Mouse (Mus musculus) layer of hippocampus, postnatal 36 days (tissue): ENCODE results near the gene Ap3d1. TPM values are rescaled to one million over a fixed set of nuclear protein-coding genes. Genes with fewer than 3 reads are reported as not detected.
A peak's percentile ranks its signal among the peaks of the same experiment; 100 is the strongest.

Source experiments
- DNase-seq, 2 experiments: peaks; one replicate each; pipeline ENCODE4 v3.0.0; 2022
- total RNA-seq, 2 experiments: library from RNA; stranded (reverse); gene quantifications; 2 replicates each; pipeline ENCODE4 v1.2.3; 2021

Gene Ap3d1
- total RNA-seq, 2 experiments from 2014 or later: 142 to 147 TPM

GRCm38 (mm10) chr10:80665981-80666733 lies 75.9 kb downstream of the Ap3d1 start:
- no peak for DNase-seq

- DNase-seq: no peak
Observed at GRCm38 (mm10) chr10:80665459-80665858, 76.6 kb downstream of the Ap3d1 start.

- DNase-seq: no peak
Observed at GRCm38 (mm10) chr10:80665016-80665380, 77.1 kb downstream of the Ap3d1 start.

GRCm38 (mm10) chr10:80664197-80665015 lies 77.7 kb downstream of the Ap3d1 start:
- peak; percentile 45 to 49 for DNase-seq

GRCm38 (mm10) chr10:80663485-80664196 lies 78.4 kb downstream of the Ap3d1 start:
- no peak for DNase-seq

- no peak for DNase-seq
Observed at GRCm38 (mm10) chr10:80661149-80661548, 80.9 kb downstream of the Ap3d1 start.

- DNase-seq: peak; percentile 64 to 70
Observed at GRCm38 (mm10) chr10:80659213-80659612, 82.9 kb downstream of the Ap3d1 start.

- DNase-seq: no peak
Observed at GRCm38 (mm10) chr10:80658841-80659202, 83.2 kb downstream of the Ap3d1 start.

- no peak for DNase-seq
Observed at GRCm38 (mm10) chr10:80658194-80658840, 83.7 kb downstream of the Ap3d1 start.

Other genes with a start within 250 kb of the Ap3d1 start
- under 1 TPM in 1 of 2 experiments, not detected in 1; 0.08 TPM for gene Onecut3, start 247.4 kb downstream of the Ap3d1 start, total RNA-seq
- gene Atp8b3, start 203.1 kb downstream of the Ap3d1 start, total RNA-seq: under 1 TPM; 0.25 to 0.35 TPM
- 10 to 100 TPM; 43.9 to 49.3 TPM for gene Rexo1, start 180.7 kb downstream of the Ap3d1 start, total RNA-seq
- gene Klf16, start 164.9 kb downstream of the Ap3d1 start, total RNA-seq: 10 to 100 TPM; 51.7 to 56.8 TPM
- 100 to 1,000 TPM; 161 to 176 TPM for gene Abhd17a, start 151.9 kb downstream of the Ap3d1 start, total RNA-seq
- gene Scamp4, start 139.4 kb downstream of the Ap3d1 start, total RNA-seq: 10 to 100 TPM; 41.8 to 44.9 TPM
- gene Adat3, start 139.4 kb downstream of the Ap3d1 start, total RNA-seq: 1 to 10 TPM; 3.8 to 4.5 TPM
- 1 to 10 TPM; 2.6 to 3.1 TPM for gene Gm49322, start 136.2 kb downstream of the Ap3d1 start, total RNA-seq
- 100 to 1,000 TPM; 216 to 241 TPM for gene Csnk1g2, start 119.4 kb downstream of the Ap3d1 start, total RNA-seq
- gene Btbd2, start 85.2 kb downstream of the Ap3d1 start, total RNA-seq: 100 to 1,000 TPM; 102 to 106 TPM
- 10 to 100 TPM; 44.7 to 52.3 TPM for gene Mknk2, start 64.2 kb downstream of the Ap3d1 start, total RNA-seq
- 10 to 100 TPM; 16.0 to 16.1 TPM for gene Mob3a, start 40.3 kb downstream of the Ap3d1 start, total RNA-seq
- gene Izumo4, start 40.1 kb downstream of the Ap3d1 start, total RNA-seq: 10 to 100 TPM; 49.7 to 57.0 TPM
- gene Dot1l, start 12.9 kb upstream of the Ap3d1 start, total RNA-seq: 10 to 100 TPM; 48.6 to 61.9 TPM
- gene Sf3a2, start 55.9 kb upstream of the Ap3d1 start, total RNA-seq: 10 to 100 TPM; 43.8 to 47.1 TPM
- gene Plekhj1, start 56.4 kb upstream of the Ap3d1 start, total RNA-seq: 10 to 100 TPM; 73.8 to 74.5 TPM
- 1 to 10 TPM; 3.9 to 4.2 TPM for gene Amh, start 63.0 kb upstream of the Ap3d1 start, total RNA-seq
- gene Jsrp1, start 71.2 kb upstream of the Ap3d1 start, total RNA-seq: 1 to 10 TPM; 2.3 to 2.5 TPM
- 100 to 1,000 TPM; 484 to 486 TPM for gene Oaz1, start 84.4 kb upstream of the Ap3d1 start, total RNA-seq
- gene Lingo3, start 101.8 kb upstream of the Ap3d1 start, total RNA-seq: 10 to 100 TPM; 40.1 to 47.7 TPM
- gene Lsm7, start 112.9 kb upstream of the Ap3d1 start, total RNA-seq: 10 to 100 TPM; 40.0 to 47.7 TPM
- 10 to 100 TPM; 56.0 to 67.0 TPM for gene Sppl2b, start 113.0 kb upstream of the Ap3d1 start, total RNA-seq
- gene Tmprss9, start 129.6 kb upstream of the Ap3d1 start, total RNA-seq: under 1 TPM; 0.15 to 0.40 TPM
- gene Timm13, start 158.7 kb upstream of the Ap3d1 start, total RNA-seq: 100 to 1,000 TPM; 142 to 144 TPM
- 10 to 100 TPM; 19.6 to 19.7 TPM for gene Lmnb2, start 176.0 kb upstream of the Ap3d1 start, total RNA-seq
- 10 to 100 TPM; 17.7 to 19.1 TPM for gene Gadd45b, start 187.8 kb upstream of the Ap3d1 start, total RNA-seq